Comparison of ENCODE assay signal across 11 mouse cellular contexts in genomic region chr8:77478155-77478912, GRCm38 (mm10). TPM values are rescaled to one million over a fixed set of nuclear protein-coding genes. Genes with fewer than 3 reads are reported as not detected.
A peak's percentile ranks its signal among the peaks of the same experiment; 100 is the strongest.
DNase-seq lines count a peak whose midpoint lies in the region; ATAC-seq and TF ChIP-seq lines count a peak whose summit lies in the region.
"Had no signal": no experiment of that assay in that cellular context is flagged by ENCODE, and none has a peak within 500 bp of the region (broad histone marks: within the 10 kb centered on the region; RNA-seq: fewer than 3 reads in every experiment).

No protein-coding gene starts in this region.

- ATAC-seq in lung, embryonic 16.5 days (ENCODE audit: low read depth), result peak; percentile 21
- peak; percentile 66 for ATAC-seq in liver, embryonic 12.5 days
- peak; percentile 61 for ATAC-seq in stomach, embryonic 16.5 days (ENCODE audit: insufficient read depth, low FRiP score)
- ATAC-seq in forebrain, embryonic 12.5 days (ENCODE audit: low FRiP score), result no peak

- no peak overlapping the region for H3K4me3 ChIP-seq in heart, adult 2 months
- no peak overlapping the region for H3K4me3 ChIP-seq in lung, embryonic 16.5 days (ENCODE audit: low read length)
- H3K4me3 ChIP-seq in liver, embryonic 12.5 days, result no peak overlapping the region
- no peak overlapping the region for H3K4me3 ChIP-seq in stomach, embryonic 16.5 days (replicated peaks; ENCODE audit: low read length)
- no peak overlapping the region for H3K4me3 ChIP-seq in forebrain, embryonic 12.5 days (replicated peaks)

- TF ChIP-seq CTCF in heart, adult 2 months (IDR thresholded peaks at IDR 0.05), result peak; percentile 21; the same call in 1 of the 2 replicates

- no peaks in the 10 kb centered on the region for H3K9me3 ChIP-seq in lung, embryonic 16.5 days (ENCODE audit: control insufficient read depth, low read length)
- H3K9me3 ChIP-seq in liver, embryonic 12.5 days (replicated peaks), result no peaks in the 10 kb centered on the region
- no peaks in the 10 kb centered on the region for H3K9me3 ChIP-seq in stomach, embryonic 16.5 days (replicated peaks; ENCODE audit: control insufficient read depth, low read length)
- H3K9me3 ChIP-seq in forebrain, embryonic 12.5 days, result no peaks in the 10 kb centered on the region

- peaks cover 27% of the 10 kb centered on the region for H3K4me1 ChIP-seq in heart, adult 2 months (ENCODE audit: control insufficient read depth, insufficient read depth, low read length)
- H3K4me1 ChIP-seq in lung, embryonic 16.5 days (replicated peaks; ENCODE audit: control insufficient read depth, insufficient read depth, low read length), result peaks cover 31% of the 10 kb centered on the region
- H3K4me1 ChIP-seq in liver, embryonic 12.5 days, result peaks cover 68% of the 10 kb centered on the region
- peaks cover 43% of the 10 kb centered on the region for H3K4me1 ChIP-seq in stomach, embryonic 16.5 days (ENCODE audit: control insufficient read depth, insufficient read depth, low read length)
- peaks cover 2% of the 10 kb centered on the region; the same call in 1 of the 2 replicates for H3K4me1 ChIP-seq in forebrain, embryonic 12.5 days

- 0 out of 2 replicates have a peak, but pooled peaks cover 1% of the 10 kb centered on the region for H3K79me2 ChIP-seq in heart, adult 2 months (replicated peaks; ENCODE audit: control insufficient read depth, insufficient read depth, low read length)

- H3K27ac ChIP-seq in heart, adult 2 months, result peak overlapping the region; percentile 72
- peak overlapping the region; percentile 64 for H3K27ac ChIP-seq in lung, embryonic 16.5 days (ENCODE audit: low read length)
- peak overlapping the region; percentile 75 for H3K27ac ChIP-seq in liver, embryonic 12.5 days
- H3K27ac ChIP-seq in stomach, embryonic 16.5 days (ENCODE audit: low read length), result peak overlapping the region; percentile 61
- no peak overlapping the region for H3K27ac ChIP-seq in forebrain, embryonic 12.5 days

- intact Hi-C loops in heart, adult 2 months (cut with DNase I), result loop anchor here (5.0 kb wide), 2 partner anchors 39 to 41 kb away; partner anchors contain the start of gene Arhgap10
- intact Hi-C loops in heart, postnatal 25 days (cut with DNase I), result no loop called here

- no peak for DNase-seq in heart, adult 2 months
- no peak for DNase-seq in heart, postnatal 25 days (ENCODE audit: low spot score)
- no peak for DNase-seq in lung, postnatal 14 days
- no peak for DNase-seq in spleen, adult 12 weeks (ENCODE audit: low spot score)
- DNase-seq: adrenal gland, adult 8-10 months; cerebellum, adult 18-20 months; thymus, postnatal 4 days had no signal

- no peak for TF ChIP-seq POLR2A in heart, adult 2 months (IDR thresholded peaks at IDR 0.05; ENCODE audit: insufficient read depth, low read depth, low read length)

- WGBS in heart, adult 2 months, result 58% methylated on average over 12 of the region's 12 CpGs
- WGBS in lung, embryonic 16.5 days, result 63% methylated on average over 12 of the region's 12 CpGs
- WGBS in liver, embryonic 12.5 days (ENCODE audit: insufficient replicate concordance), result 26% methylated on average over 12 of the region's 12 CpGs
- WGBS in stomach, embryonic 16.5 days, result 68% methylated on average over 12 of the region's 12 CpGs
- WGBS in forebrain, embryonic 12.5 days, result 84% methylated on average over 12 of the region's 12 CpGs

- no peak for TF ChIP-seq EP300 in heart, adult 2 months (IDR thresholded peaks at IDR 0.05; ENCODE audit: insufficient read depth, low read depth, low read length)

- peaks cover 6% of the 10 kb centered on the region for H3K36me3 ChIP-seq in heart, adult 2 months (ENCODE audit: control insufficient read depth, insufficient read depth, low read length)
- no peaks in the 10 kb centered on the region for H3K36me3 ChIP-seq in lung, embryonic 16.5 days (ENCODE audit: control insufficient read depth, insufficient read depth, low read length)
- H3K36me3 ChIP-seq in liver, embryonic 12.5 days, result no peaks in the 10 kb centered on the region
- H3K36me3 ChIP-seq in stomach, embryonic 16.5 days (ENCODE audit: control insufficient read depth, insufficient read depth, low read length), result no peaks in the 10 kb centered on the region
- H3K36me3 ChIP-seq in forebrain, embryonic 12.5 days (replicated peaks), result no peaks in the 10 kb centered on the region

- no peak overlapping the region for H3K4me2 ChIP-seq in lung, embryonic 16.5 days (ENCODE audit: low read depth, low read length)
- peak overlapping the region; percentile 38 for H3K4me2 ChIP-seq in liver, embryonic 12.5 days
- no peak overlapping the region for H3K4me2 ChIP-seq in stomach, embryonic 16.5 days (ENCODE audit: low read depth, low read length)
- no peak overlapping the region for H3K4me2 ChIP-seq in forebrain, embryonic 12.5 days

- no peaks in the 10 kb centered on the region for H3K27me3 ChIP-seq in heart, adult 2 months (ENCODE audit: control insufficient read depth, insufficient read depth, low read length)
- no peaks in the 10 kb centered on the region for H3K27me3 ChIP-seq in lung, embryonic 16.5 days (ENCODE audit: control insufficient read depth, insufficient read depth, low read depth, low read length)
- H3K27me3 ChIP-seq in liver, embryonic 12.5 days (replicated peaks), result no peaks in the 10 kb centered on the region
- no peaks in the 10 kb centered on the region for H3K27me3 ChIP-seq in stomach, embryonic 16.5 days (ENCODE audit: control insufficient read depth, insufficient read depth, low read length)
- H3K27me3 ChIP-seq in forebrain, embryonic 12.5 days, result no peaks in the 10 kb centered on the region

- no peak overlapping the region for H3K9ac ChIP-seq in heart, adult 2 months (ENCODE audit: low read depth, low read length)
- H3K9ac ChIP-seq in lung, embryonic 16.5 days (ENCODE audit: low read length), result no peak overlapping the region
- H3K9ac ChIP-seq in liver, embryonic 12.5 days, result 0 out of 2 replicates have a peak overlapping the region, but pooled peaks have one; percentile 8
- no peak overlapping the region for H3K9ac ChIP-seq in stomach, embryonic 16.5 days (ENCODE audit: low read length)
- no peak overlapping the region for H3K9ac ChIP-seq in forebrain, embryonic 12.5 days

RNA-seq across cellular contexts. Expression of gene Arhgap10, which starts 39.4 kb away (rescaled TPM):
- 10 to 100 TPM; 51.4 to 58.2 TPM for total RNA-seq in heart, adult 2 months (2021)
- 22.5 and 29.9 TPM in 2 replicates for polyA plus RNA-seq in heart, adult 2 months (2012; rRNA removed)
- total RNA-seq in heart, postnatal 25 days (2021), result 10 to 100 TPM; 51.2 to 58.0 TPM
- 22.2 and 23.1 TPM in 2 replicates for polyA plus RNA-seq in lung, embryonic 16.5 days (2015; fragmentation: Nextera tagmentation; extraction: Ambion mirVana)
- 13.5 and 13.8 TPM in 2 replicates for polyA plus RNA-seq in liver, embryonic 12.5 days (2016; fragmentation: Nextera tagmentation; extraction: Ambion mirVana)
- 32.8 and 33.4 TPM in 2 replicates for polyA plus RNA-seq in stomach, embryonic 16.5 days (2015; fragmentation: Nextera tagmentation; extraction: Ambion mirVana)
- polyA plus RNA-seq in forebrain, embryonic 12.5 days (2016; fragmentation: Nextera tagmentation; extraction: Ambion mirVana), result 9.7 and 11.4 TPM in 2 replicates
